Mouse (Mus musculus) CD4-positive, CD25-positive, alpha-beta regulatory T cell, adult 4 months (primary cell): ENCODE results near the gene Flot2. TPM values are rescaled to one million over a fixed set of nuclear protein-coding genes. Genes with fewer than 3 reads are reported as not detected.

Source experiments
- ATAC-seq: one replicate; pipeline ENCODE4 v1.8.0; 2017
- polyA plus RNA-seq, 2 experiments: library from polyadenylated mRNA; unstranded; fragments of 100-300 nt; shearing (Covaris generic); gene quantifications; one replicate each; pipeline ENCODE4 v1.2.1; 2017

Flot2 gene
- polyA plus RNA-seq, 2 experiments from 2014 or later = 20.2 to 26.1 TPM

DNA sequence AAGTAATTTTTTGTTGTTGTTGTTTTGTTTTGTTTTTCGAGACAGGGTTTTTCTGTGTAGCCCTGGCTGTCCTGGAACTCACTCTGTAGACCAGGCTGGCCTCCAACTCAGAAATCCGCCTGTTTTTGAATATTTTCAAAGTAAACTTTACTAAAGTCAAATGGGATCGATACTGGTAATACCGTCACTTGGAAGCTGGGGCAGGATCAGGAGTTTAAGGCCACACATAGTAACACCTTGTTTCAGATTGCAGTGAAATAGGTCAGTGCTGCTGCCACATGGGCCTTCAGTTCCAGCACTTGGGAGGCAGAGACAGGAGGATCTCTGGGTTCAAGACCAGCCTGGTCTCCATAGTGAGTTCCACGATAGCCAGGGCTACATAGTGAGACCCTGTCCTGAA lies 66.8 kb downstream of the Flot2 start:
- no peak for ATAC-seq

Other genes with a start within 250 kb of the Flot2 start
- gene Pipox, start 143.8 kb upstream of the Flot2 start, polyA plus RNA-seq = 1 to 10 TPM in 1 of 2 experiments, under 1 TPM in 1; 0.19 to 2.2 TPM
- not detected for gene Sez6, start 107.1 kb upstream of the Flot2 start, polyA plus RNA-seq
- gene Phf12, start 55.2 kb upstream of the Flot2 start, polyA plus RNA-seq = 10 to 100 TPM; 28.5 to 31.9 TPM
- gene Dhrs13, start 5.7 kb upstream of the Flot2 start, polyA plus RNA-seq = 1 to 10 TPM; 1.0 to 2.5 TPM
- 10 to 100 TPM; 39.9 to 61.8 TPM for gene Eral1, start 42.5 kb downstream of the Flot2 start, polyA plus RNA-seq
- 10 to 100 TPM; 11.0 to 14.9 TPM for gene Fam222b, start 56.7 kb downstream of the Flot2 start, polyA plus RNA-seq
- 1 to 10 TPM; 3.3 to 6.7 TPM for gene Traf4, start 127.7 kb downstream of the Flot2 start, polyA plus RNA-seq
- 10 to 100 TPM; 10.4 to 12.2 TPM for gene Nek8, start 138.7 kb downstream of the Flot2 start, polyA plus RNA-seq
- 1 to 10 TPM; 2.9 to 3.6 TPM for gene Tlcd1, start 138.8 kb downstream of the Flot2 start, polyA plus RNA-seq
- 1,000 to 10,000 TPM; 3,408 to 3,991 TPM for gene Rpl23a, start 145.7 kb downstream of the Flot2 start, polyA plus RNA-seq
- not detected for gene Rab34, start 150.5 kb downstream of the Flot2 start, polyA plus RNA-seq
- 1 to 10 TPM; 2.2 to 6.0 TPM for gene Proca1, start 155.5 kb downstream of the Flot2 start, polyA plus RNA-seq
- 100 to 1,000 TPM in 1 of 2 experiments, 10 to 100 TPM in 1; 95.5 to 102 TPM for gene Sdf2, start 207.8 kb downstream of the Flot2 start, polyA plus RNA-seq
- 10 to 100 TPM; 18.2 to 32.4 TPM for gene Supt6, start 208.1 kb downstream of the Flot2 start, polyA plus RNA-seq
- gene 2610507B11Rik, start 223.8 kb downstream of the Flot2 start, polyA plus RNA-seq = 10 to 100 TPM; 34.2 to 48.1 TPM